Mouse (Mus musculus): ENCODE data around the gene Emilin2.
A peak's percentile ranks its signal among the peaks of the same experiment; 100 is the strongest.
"Not testable (repeated sequence)": the region's sequence is repeated elsewhere in the genome, so short reads cannot be mapped to it uniquely, and the experiment has no call there.

The Emilin2 gene

DNA sequence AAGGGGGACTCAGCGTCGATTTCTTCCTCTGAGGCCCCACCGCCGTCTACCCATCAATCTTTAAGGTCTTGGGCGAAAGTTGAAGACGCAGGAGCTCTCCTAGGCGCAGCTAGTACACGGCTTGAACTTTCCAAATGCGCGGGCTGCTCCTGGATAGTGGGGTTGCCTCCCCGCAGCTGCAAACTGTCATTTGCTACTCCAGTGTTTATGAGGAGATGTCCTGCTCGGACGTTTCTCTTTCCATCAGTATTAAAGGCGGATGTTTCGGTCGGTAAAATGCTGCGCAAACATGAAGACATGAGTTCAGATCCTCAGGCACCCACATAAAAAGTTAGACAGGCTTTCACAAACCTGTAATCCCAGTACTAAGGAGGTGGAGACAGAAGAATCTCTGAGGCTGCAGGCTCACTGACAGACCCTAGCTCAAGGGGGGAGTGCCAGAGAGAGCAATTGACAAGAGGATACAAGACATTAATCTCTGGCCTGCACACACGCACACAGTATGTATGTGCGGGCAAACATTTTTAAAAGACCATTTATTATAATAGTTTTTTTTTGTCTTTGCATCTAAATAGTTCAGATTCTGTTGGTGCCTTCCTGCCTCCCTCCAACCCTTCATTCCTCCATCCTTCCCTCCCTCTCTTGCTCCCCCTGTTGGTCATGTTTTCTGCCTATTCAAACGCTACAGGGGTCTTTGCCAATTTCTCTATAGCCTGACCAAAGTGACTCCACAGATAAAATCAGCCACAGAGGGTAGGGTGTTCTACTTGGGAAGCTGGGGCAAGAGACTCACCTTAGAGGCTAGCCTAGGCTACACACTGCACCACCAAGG lies at the start of gene Emilin2:
Emilin2 (minus strand) TSS at position 639 of the 832 bp plus-strand sequence.
- no peak for DNase-seq

DNA sequence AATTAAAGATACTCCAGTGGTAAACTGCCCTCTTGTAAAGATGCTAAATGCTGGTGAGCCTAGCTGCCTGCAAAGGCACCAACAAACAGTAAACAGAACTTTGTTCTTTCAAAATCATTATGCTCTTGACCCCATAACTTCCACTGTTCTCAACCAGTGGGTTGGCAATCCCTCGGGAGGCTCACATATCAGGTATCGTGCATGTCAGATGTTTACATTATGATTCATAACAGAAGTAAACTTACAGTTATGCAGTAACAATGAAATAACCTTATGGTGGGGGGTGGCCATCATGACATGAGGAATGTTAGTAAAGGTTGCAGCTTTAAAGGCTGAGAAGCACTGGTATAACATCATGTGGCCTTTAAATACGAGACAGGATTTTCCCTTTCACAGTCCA lies 43.7 kb upstream of the Emilin2 start:
- no peak for DNase-seq

DNA sequence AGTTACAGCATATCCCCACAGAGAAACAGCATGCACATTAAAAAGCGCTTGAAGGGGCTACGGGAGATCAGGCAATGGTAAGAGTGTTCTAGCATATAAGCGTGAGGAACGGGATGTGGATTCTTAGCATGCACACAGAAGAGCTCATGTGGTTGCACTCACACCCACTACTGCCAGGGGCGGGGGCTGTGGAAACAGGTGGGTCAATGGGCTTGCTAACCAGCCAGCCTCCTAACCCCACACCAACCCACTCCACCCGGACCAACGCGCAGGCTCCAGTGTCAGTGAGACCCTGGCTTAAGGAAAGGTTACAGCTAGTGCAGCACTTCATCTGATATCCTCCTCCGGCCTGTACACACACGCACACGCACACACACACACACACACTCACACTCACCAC lies 42.4 kb upstream of the Emilin2 start:
- DNase-seq = no peak

DNA sequence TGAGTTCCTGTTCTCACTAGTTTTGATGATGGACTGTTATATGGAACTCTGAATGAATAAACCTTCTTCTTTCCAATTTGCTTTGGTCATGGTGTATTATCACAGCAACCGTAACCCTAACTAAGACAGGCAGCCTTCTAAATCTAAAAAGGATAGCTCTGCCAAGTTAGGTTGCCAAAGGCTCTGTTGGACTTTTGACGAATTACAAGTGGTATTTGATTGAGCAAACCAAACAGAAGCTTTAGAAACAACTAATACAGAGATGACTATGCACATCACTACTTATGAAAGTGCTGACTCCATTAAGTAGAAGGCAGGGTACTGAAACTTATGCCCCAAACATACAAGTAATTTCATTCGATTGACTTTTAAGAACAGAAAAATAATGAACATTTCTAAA lies 36.4 kb upstream of the Emilin2 start:
- DNase-seq = no peak

DNA sequence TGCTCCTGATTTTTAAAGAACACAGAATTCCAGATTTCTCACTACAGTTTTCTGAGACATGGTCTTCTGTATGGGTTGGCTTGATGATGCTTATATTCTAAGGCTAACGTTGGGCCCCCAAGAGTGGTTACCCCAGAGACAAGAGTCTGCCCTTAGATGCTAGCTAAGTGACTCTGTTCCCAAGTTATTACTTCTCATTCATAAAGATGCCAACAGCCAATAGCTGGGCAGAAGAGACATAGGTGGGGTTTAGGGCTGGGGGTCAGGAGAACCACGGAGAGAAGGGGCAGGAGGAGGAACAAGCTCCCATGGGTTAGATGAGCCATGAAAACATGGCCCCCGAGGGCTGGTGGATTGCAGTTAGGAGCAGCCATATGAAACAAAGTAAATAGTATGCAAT lies 30.2 kb upstream of the Emilin2 start:
- no peak for DNase-seq

DNA sequence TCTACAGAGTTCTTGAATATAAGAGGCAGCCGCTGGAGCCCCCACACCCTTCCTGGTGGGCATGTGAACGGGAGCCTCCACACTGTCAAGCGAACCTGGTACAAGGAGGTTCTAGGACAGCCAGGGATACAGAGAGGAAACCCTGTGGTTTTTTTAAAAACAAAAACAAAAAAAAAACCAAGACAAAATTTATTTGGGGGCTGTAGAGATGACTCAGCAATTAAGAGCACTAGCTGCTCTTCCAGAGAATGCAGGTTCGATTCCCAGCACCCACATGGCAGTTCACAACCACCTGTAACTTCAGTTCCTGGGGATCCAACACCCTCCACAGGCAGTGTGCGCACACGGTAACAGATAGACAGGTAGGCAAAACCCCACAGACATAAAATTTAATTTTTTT lies 26.8 kb upstream of the Emilin2 start:
- no peak for DNase-seq

DNA sequence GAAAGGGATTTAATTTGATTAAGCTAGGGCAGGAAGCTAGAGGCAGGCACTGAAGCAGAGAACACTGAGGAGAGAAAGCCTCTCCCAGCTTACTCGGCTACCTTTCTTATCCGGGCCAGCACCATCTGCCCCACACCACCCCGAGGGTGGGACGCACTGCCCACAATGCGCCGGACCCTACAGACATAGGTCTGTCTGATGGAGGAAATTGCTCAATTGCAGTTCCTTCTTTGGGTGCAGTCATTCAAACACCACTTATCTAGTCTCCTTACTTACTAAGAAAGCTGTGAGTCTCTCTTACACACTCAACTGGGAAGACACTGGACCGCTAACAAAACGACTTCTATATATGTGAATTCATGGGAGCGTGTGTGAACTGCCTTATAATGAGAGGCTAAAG lies 25.8 kb upstream of the Emilin2 start:
- DNase-seq = no peak

DNA sequence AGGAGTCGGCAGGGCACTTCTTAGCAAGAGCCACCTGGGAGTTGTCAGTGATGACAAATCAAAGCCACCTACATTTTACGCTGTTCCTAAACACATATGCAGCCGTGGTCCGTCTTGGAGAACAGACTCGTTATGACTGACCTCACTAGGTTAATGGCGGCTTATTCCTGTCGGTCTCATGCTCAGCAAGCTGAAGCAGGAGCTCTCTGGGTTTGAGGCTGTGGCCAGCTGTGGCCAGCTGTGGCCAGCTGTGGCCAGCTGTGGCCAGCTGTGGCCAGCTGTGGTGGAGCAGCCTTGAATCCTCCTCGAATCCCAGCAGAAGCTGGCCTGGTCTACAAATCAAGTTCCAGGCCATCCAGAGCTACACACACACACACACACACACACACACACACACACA lies 24.6 kb upstream of the Emilin2 start:
- DNase-seq = no peak

DNA sequence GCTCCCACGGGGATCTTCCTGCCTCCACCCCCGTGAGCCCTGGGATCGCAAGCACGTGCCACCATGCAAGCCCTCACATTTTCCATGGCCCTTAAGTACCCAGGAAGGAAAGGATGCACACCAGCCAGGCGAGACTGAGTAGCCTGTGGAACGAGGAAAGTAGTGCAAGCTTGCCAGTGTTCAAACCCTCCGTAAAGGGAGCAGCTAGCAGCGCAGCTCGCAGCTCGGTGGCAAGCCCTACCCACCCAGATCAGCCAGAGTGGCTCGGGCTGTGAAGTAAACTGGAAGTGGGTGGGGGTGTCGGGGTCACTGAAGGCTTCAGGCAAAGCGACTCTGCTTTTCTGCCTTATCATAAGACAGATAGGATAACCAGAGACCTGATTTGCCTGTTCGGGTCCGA lies 20.5 kb upstream of the Emilin2 start:
- no peak for DNase-seq

DNA sequence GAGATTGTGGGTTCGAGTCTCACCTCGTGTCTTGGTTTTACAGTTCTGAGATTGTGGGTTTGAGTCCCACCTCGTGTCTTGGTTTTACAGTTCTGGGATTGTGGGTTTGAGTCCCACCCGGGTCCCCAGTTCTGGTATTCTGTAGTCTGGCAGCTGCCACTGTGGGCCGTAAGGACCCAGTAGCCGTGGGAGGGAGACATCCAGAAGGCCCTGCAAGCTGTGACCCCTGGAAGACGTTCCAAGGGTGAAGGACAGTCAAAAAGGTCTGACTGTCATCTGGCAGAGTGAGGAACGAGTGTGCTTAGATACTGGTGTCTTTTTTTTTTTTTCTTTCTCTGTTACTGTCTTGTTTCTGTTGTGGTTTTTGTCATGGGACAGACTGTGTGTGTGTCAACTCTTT lies 9.0 kb upstream of the Emilin2 start:
- not testable (repeated sequence) for DNase-seq

DNA sequence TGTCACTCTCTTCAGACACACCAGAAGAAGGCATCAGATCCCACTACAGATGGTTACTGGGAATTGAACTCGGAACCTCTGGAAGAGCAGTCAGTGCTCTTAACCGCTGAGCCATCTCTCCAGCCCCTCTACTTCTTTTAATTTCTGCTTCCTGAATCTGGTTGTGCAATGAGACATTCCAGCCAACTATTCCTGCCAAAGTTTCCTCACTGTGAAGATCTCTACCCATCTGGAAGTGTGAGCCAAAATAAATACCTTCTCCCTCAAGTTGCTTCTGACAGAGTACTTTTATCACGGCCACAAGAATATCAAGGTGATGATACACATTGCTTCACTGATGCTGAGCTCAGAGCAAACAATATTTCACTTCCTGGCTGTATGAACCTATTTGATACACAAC lies 7.6 kb upstream of the Emilin2 start:
- DNase-seq = no peak

DNA sequence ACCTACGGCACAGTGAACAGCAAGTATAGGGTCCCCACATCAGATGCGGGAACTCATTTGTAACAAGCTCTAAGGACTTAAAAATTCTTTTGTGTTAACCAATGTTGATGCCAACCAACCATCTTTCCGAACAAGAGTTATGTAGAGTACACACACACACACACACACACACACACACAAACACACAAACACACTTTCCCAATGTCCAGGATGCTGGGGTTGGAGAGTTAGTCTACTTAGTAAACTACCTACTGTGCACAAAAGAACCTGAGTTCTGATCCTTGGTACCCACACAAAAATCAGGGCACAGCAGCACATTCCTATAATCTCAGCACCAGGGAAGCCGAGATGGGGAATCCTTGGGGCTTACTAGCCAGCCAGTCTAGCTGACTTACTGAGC lies 5.8 kb upstream of the Emilin2 start:
- DNase-seq = no peak

DNA sequence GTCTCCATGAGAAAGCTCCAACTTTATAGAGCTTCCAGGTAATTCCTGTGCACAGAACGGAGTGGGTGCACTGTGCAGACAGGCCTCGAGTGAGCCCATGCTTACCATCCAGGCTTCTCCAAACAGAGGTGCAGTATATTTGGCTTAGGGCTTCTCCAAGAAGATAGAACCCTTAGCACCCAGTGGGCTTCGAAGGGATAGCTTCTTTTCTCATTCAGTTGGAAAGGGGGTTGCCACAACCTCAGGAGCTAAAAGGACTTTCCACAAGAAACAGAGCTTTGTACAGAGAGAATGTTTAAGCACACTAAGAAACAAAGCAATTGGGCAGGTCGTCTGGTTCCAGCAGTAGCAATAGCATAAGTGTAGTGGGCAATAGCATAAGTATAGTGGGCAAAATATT lies 2.5 kb upstream of the Emilin2 start:
- DNase-seq = no peak

DNA sequence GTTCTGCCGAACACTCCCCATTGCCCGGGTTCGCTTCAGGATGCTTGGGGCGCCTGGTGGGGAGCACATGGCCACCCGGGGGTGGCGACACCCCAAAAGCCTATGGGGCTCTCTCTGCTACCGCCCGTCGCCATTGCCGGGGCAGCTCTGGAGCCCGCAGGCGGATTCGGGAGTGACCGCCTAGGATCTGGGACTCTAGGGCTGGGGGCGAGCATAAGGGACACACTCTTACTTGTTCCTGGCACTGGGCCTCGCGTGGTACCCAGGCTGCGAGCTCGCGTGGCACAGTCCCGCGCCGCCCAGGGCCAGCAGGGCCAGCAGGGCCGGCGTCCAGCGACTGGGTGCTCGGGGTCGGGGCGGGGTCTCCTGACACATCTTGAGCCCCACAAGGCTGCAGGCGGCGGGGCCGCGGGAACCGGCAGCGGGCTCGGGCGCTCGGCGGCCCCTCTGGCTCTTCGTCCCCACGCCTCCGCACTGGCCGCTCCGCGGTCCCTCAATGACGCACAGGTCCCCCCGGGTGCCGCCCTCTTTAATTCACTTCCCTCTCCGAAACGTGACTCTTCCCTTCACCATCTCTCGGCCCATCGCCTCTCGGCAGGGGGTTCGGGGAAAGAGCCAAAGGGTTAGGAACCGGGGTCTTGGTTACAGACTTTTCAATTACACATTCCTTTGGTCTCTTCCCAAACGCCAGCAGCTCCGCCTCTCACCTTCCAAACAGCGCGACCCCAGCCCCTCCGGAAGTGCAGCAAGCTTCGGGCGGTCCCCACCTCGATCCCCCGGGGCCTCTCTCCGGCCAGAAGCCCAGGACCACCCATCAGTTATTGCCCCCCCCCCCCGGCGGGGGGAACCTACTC lies 1.1 kb downstream of the Emilin2 start:
- no peak for DNase-seq

DNA sequence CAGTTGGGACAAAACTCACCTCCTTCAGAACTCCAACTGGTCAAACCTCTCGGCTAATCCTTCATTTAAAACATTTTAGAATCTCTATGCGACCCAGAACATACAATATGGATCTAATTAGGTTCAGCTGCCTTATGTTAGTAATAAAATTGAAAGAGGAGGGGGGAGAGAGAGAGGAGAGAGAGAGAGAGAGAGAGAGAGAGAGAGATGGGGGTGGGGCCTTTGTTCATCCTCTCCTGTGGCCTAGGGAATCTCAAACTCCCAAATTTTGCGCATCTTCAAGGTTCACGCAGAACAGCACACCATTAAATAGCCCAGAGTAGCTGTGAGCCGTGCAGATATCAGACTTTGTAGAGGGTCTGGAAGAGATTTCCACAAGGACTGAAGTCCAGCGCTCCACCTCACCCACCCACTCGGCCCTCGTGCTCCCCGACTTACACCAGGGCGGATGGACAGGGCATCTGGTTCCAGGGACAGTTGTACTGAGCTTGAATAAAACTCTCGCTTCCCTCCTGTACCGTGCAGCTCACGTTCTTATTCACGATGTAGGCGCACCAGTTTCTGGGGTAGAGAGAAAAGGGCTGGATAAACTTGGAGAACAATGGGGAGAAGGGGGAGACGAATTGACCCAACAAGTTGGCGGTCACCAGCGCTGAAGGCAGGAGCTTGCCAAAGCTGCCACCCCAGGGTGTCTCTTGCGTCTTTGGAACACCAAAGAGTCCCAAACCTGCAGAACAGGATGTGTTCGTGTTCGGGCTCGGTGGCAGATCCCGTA lies 1.9 kb downstream of the Emilin2 start:
- DNase-seq = no peak

DNA sequence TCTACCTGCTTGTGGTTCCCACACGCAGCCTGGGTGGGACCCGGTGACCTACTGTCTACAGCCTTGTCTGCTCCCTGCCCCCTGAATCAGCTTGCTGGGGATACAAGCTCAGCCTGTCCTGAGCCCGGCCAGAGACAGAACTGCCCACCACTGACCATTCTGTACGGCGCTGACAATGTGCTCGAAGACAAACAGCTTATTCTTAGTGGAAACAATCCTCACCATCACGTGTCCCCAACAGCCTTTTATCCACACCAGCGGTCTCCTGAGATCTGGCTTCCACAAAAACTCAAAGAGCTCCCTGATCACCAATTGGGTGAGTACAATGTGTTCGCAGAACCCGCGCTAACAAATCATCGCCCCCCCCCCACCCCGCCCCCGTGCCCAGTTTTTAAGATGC lies 2.6 kb downstream of the Emilin2 start:
- peak; percentile 23 for DNase-seq

DNA sequence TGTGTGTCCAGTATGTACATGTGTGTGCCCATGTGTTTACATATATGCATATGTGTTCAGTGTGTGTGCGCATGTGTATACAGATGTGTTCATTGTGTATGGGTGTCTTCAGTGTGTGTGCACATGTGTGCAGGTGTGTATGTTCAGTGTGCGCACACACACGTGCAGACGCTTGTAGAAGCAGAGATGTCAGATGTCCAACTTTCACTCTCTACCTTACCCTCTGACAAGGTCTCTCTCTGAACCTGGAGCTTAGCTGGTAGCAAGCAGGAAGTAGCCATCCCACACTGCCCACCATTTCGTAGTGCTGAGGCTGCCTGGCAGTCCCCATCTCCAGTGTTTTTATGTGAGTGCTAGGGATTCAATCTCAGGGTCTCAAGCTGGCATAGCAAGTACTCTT lies 3.5 kb downstream of the Emilin2 start:
- DNase-seq = no peak

DNA sequence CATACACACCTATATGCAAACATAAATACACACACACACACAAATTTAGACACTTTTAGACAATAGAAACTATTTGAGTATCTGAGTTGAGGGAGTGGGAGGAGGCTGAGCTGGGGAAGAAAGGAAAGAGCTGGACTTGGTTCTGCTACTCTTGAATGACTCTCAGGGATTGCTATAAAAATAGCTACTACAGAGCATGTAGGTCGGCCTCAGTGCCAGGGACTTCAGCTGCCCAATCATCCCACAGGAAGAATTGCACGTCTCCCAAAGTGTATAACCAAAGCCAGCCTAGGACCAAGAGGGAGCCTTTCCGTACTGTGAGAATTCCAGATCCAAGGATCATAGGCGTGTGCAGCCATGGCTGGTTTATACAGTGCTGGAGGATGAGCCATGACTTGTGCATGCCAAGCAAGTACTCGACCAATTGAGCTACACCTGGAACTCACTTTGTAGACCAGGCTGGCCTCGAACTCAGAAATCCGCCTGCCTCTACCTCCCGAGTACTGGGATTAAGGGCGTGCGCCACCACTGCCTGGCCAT lies 4.5 kb downstream of the Emilin2 start:
- DNase-seq = no peak

DNA sequence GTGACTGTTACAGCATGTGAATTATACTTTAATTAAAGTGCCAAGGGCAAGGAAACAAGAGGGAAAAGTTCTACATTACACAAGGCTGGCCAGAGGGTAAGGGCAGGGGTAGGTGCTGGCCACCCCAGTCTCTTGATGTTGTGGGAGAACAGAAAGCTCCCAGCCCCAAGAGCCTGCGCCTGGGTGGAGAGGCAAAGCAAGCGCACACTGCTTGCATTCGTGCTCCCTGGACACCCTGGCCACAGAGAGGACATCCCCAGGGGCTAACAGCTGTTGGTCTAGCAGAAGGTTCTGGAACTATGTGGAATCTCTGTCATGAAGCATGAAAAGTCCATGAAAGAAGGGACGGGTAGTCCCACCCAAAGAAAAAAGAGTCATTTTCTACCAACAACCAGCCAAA lies 5.1 kb downstream of the Emilin2 start:
- DNase-seq = no peak

DNA sequence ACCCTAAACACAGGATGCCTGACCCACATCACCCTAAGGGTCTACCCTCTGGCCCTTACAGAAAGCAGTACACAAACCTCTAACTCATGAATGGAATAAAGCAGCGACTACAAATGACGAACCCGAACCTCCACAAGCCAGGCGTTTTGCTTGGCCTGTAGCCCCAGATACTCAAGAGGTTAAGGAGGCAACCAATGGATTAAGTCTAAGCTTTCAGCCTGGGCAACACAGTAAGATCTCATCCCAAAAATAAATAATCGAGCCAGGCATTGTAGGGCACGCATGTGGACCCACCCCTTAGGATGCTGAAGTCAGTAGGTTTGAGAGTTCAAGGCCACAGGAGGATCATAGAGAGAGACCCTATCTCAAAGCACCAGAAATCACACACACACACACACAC lies 5.7 kb downstream of the Emilin2 start:
- DNase-seq = no peak

DNA sequence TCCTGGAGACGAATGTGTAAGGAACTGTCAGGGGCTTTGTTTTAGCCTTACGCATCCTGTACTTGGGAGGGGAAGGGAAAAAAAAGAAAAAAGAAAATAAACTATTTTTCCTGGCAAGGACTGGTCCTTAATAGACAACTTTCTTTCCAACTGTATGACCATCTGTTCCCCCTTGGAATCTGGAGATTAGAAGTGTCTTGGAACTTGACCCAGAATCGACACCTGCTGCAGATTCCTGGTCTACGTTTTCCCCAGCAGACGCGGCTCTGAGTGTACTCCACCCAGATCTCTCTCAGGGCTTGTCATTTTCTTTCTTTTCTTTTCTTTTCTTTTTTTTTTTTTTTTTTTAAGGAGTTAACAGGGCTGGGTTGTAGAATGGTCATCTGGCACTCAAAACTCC lies 8.3 kb downstream of the Emilin2 start:
- no peak for DNase-seq

DNA sequence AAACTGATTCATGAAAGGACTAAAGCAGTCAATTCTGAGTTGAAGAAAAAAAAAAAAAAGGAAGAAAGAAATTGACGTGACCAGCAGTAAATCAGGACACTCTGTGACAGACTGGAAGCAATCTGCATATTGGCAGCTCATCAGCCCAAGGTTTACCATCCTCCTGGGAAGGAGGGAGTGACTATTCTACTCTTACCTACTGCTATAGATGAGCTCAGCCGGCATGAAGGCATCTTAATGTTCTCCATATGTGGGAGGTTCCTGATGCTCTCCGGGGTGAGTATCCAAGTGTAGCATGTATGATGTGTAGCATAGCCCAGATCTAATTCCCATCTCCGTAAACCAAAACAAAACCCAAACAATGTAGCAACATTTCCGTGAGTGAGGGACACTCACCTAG lies 10.4 kb downstream of the Emilin2 start:
- DNase-seq = no peak

DNA sequence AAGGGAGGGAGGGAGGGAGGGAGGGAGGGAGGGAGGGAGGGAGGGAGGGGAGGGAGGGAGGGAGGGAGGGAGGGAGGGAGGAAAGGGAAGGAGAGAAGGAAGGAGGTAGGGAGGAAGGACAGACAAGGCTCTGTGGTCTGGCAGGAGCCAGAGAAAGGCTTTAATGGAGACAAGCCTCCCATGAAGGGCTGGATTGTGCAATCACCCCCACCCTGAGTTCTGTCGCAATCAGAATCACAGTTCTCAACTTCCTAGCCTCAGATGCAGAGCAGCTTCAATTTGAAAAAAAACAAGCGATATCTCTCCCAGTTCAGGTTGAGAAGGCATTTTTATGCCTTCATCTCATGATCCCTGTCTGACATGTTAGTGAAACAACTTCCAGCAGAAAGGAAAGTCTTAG lies 11.4 kb downstream of the Emilin2 start:
- DNase-seq = no peak
